Mouse (Mus musculus) c-Kit-positive CD71-positive TER-119-negative erythroid progenitor cells, embryonic 14.5 days (primary cell): Measurements from ENCODE around the gene Rbbp7.
A peak's percentile ranks its signal among the peaks of the same experiment; 100 is the strongest.
"Not testable (repeated sequence)": the region's sequence is repeated elsewhere in the genome, so short reads cannot be mapped to it uniquely, and the experiment has no call there.

Experiments used
- DNase-seq: peaks from one replicate; pipeline ENCODE4 v3.0.0-alpha.2; 2013; ENCODE audit warnings: low read depth

Rbbp7 gene

GRCm38 (mm10) chrX:162760115-162760942 lies at the start of gene Rbbp7:
Gene Rbbp7 (plus strand): TSS chrX:162760402.
- DNase-seq: peak; percentile 70

GRCm38 (mm10) chrX:162717837-162718236 lies 42.4 kb upstream of the Rbbp7 start:
- DNase-seq: peak; percentile 57

DNA sequence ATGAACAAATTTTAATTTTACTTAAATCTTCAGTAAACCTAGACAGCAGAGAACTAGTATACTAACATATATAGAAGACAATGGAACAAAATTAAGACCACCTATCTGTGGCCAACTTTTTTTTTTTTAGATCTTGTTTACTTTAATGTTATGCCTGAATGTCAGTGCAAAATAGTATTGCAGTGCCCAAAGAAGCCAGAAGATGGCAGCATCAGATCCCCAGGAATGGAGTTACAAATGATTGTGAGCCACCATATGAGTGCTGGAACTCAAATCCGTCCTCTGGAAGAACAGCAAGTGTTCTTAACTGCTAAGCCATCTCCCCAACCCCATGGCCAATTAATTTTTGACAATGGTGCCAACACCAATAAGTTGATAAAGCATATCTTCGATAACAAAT lies 40.6 kb upstream of the Rbbp7 start:
- no peak for DNase-seq

- no peak for DNase-seq
These were observed 32.8 kb upstream of the Rbbp7 start for GRCm38 (mm10) chrX:162727367-162727777.

GRCm38 (mm10) chrX:162727795-162728194 lies 32.4 kb upstream of the Rbbp7 start:
- no peak for DNase-seq

GRCm38 (mm10) chrX:162728228-162728627 lies 32.0 kb upstream of the Rbbp7 start:
- DNase-seq: no peak

- DNase-seq: no peak
These were observed 30.2 kb upstream of the Rbbp7 start for GRCm38 (mm10) chrX:162730031-162730430.

DNA sequence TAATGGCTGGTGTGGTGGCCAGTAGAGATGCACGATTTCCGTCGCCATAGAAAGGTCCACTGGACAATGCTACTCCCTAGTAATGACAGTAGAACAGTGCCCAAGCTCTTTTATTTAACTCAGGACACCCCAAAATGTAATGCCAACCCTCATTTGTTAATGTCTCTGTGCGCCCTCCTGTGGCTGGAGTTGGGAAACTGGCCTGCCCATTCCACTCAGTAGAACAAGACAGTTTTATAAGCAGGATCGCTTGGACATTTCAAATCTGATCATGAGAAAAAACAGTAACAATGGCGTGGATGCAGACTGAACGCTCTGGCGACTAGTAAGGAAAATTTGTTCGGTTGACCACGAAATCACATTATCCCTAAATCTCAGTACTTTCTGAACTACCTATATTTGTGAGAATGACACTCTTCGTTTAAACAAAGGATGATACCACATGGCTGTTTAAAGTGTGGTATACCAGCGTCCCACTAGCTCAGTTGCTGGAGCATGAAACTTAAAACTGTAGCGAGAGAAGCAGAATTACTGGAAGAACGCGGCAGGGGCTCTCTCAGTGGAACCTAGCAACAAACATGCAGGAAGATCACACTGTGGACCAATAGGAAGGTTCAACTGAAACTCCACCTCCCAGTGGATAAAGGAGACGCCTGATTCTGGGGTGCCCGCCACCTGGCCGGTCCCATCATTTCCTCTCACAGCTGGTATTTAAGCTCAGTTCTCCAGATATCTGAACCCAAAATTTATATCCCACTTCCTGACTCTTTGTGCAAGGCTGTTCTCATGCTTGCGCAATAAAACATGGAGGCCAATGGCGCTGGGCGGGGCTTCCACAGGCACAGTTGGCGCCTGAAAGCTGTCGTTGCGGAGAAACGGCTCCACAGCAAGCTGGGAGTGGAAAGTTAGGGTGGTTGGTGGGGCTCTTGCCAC lies 24.9 kb upstream of the Rbbp7 start:
- peak; percentile 53 for DNase-seq

- DNase-seq: no peak
These were observed 24.0 kb upstream of the Rbbp7 start for GRCm38 (mm10) chrX:162736140-162736659.

GRCm38 (mm10) chrX:162748696-162749420 lies 11.3 kb upstream of the Rbbp7 start:
- no peak for DNase-seq

GRCm38 (mm10) chrX:162752418-162752817 lies 7.8 kb upstream of the Rbbp7 start:
- no peak for DNase-seq

GRCm38 (mm10) chrX:162754314-162754713 lies 5.9 kb upstream of the Rbbp7 start:
- no peak for DNase-seq

- DNase-seq: no peak
These were observed 4.1 kb upstream of the Rbbp7 start for GRCm38 (mm10) chrX:162756058-162756457.

DNA sequence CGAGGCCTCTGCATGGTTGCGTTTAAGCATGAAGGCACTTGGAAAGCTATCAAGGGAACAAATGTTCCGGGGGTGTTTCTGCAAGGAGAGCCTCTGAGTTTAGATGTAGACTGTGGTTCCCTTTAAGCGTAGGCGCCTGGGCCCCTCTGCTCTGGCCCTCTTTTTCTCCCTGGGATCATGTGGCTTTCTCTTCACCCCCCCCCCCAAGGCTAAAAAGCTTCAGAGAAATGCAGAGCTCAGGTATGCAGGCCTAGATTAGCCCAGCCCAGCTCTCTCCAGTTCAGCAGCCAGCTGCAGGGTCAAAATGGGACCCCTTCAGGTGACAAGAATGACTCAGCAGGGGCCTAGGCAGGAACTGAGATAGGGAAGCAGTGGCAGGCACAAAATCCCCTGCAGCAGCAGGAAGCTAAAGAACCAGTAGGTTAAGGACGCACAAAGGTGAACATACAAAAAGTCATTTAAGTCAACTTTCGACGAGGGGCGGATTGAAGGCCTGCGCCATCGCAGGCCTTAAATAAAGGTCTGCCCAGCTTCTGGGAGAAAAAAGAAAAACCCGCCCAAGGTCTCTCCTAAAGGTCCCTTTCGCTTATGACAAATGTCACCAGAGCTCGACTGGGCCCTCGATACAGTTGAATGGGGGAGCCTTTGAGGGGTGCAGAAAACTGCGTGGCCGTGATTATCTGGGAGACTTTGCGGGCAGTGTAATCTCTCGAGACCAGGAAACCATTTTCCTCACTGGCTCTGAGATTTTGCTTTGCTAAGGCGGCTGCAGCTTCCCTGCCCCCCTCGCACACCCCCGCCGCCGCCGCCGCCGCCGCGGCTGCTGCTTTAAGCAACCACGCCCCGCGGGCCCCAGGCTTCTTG lies 719 bp upstream of the Rbbp7 start:
- DNase-seq: no peak

- DNase-seq: no peak
These were observed 835 bp downstream of the Rbbp7 start for GRCm38 (mm10) chrX:162760958-162761515.

GRCm38 (mm10) chrX:162761716-162762395 lies 1.7 kb downstream of the Rbbp7 start:
- DNase-seq: no peak

GRCm38 (mm10) chrX:162770726-162771125 lies 10.5 kb downstream of the Rbbp7 start:
- no peak for DNase-seq

DNA sequence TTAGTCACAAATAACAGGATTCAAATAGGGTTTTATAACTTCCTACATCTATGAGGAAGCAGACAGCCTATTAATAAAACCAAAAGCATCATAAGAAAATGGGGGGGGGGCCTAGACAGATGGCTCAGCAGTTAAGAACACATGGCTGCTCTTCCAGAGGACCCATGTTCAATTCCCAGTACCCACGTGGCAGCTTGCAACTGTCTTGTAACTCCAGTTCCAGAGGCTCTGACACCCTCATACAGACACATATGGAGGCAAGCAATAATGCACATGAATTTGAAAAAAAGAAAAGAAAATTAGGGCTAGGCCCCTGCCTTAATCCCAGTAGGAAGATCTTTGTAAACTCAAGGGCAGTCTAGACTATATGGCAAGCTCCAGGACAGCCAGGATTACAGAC lies 28.2 kb downstream of the Rbbp7 start:
- no peak for DNase-seq

DNA sequence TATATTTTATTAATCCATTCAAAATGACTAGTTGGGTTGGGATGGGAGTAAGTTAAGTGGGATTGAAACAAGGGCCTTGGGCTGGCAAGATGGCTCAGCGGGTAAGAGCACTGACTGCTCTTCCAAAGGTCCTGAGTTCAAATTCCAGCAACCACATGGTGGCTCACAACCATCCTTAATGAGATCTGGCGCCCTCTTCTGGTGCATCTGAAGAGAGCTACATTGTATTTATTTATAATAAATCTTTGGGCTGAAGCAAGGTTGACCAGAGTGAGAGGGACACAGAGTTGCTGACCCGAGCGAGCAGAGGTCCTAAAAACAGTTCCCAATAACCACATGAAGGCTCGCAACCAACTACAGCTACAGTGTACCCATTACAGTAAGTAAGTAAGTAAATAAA lies 31.2 kb downstream of the Rbbp7 start:
- not testable (repeated sequence) for DNase-seq

GRCm38 (mm10) chrX:162800371-162800770 lies 40.2 kb downstream of the Rbbp7 start:
- peak; percentile 30 for DNase-seq
